Mouse (Mus musculus) lung, embryonic 15.5 days (tissue): ENCODE measurements around the gene Obscn. TPM values are rescaled to one million over a fixed set of nuclear protein-coding genes. Genes with fewer than 3 reads are reported as not detected.

Experiments
- ATAC-seq: fragments of 200-750 bp; cut with Nextera tagmentation; 2 replicates; pipeline ENCODE4 v1.8.0; 2017; ENCODE audit warnings: moderate number of reproducible peaks, borderline replicate concordance; ENCODE audit not compliant: low FRiP score, low TSS enrichment; ENCODE audit errors: extremely low read depth
- H3K27ac ChIP-seq: fragments of 300-500 bp; sonication (generic); 2 replicates; pipeline ENCODE4 v1.5.1; 2015; ENCODE audit warnings: moderate library complexity, mild to moderate bottlenecking, inconsistent platforms
- H3K27me3 ChIP-seq: fragments of 300-500 bp; sonication (generic); 2 replicates; pipeline ENCODE4 v1.6.1; 2015; ENCODE audit warnings: inconsistent platforms
- H3K36me3 ChIP-seq: fragments of 300-500 bp; sonication (generic); 2 replicates; pipeline ENCODE4 v1.6.1; 2015; ENCODE audit warnings: inconsistent platforms
- H3K4me1 ChIP-seq: fragments of 300-500 bp; sonication (generic); 2 replicates; pipeline ENCODE4 v1.6.1; 2015; ENCODE audit warnings: inconsistent platforms
- H3K4me2 ChIP-seq: fragments of 300-500 bp; sonication (generic); 2 replicates; pipeline ENCODE4 v1.6.1; 2015; ENCODE audit warnings: inconsistent platforms, mild to moderate bottlenecking, moderate library complexity
- H3K4me3 ChIP-seq: fragments of 300-500 bp; sonication (generic); 2 replicates; pipeline ENCODE4 v1.5.1; 2015; ENCODE audit warnings: mild to moderate bottlenecking, inconsistent platforms
- H3K9ac ChIP-seq: fragments of 300-500 bp; sonication (generic); 2 replicates; pipeline ENCODE4 v1.6.1; 2015; ENCODE audit warnings: inconsistent platforms
- H3K9me3 ChIP-seq: fragments of 300-500 bp; sonication (generic); 2 replicates; pipeline ENCODE4 v1.6.1; 2016; ENCODE audit warnings: inconsistent platforms
- WGBS: fragments of 180-500 bp; shearing (Covaris S2); methylation state at CpG from one replicate; pipeline ENCODE4 v1.1.7; 2015; 5-methylcytosine and 5-hydroxymethylcytosine counted together
- polyA plus RNA-seq: library from polyadenylated mRNA; unstranded; fragments of >200 nt; fragmentation: Nextera tagmentation; extraction: Ambion mirVana; gene quantifications from 2 replicates; pipeline ENCODE4 v1.2.1, GENCODE M21; 2015

Gene Obscn
- polyA plus RNA-seq, 1 experiment from 2014 or later: 3.0 TPM

GRCm38 (mm10) chr11:58991911-58992310 is 144.3 kb downstream of the Obscn start:
- H3K36me3 ChIP-seq: peaks cover 28% of the 10 kb centered on the region; the same call in 1 of the 2 replicates
- 0 out of 2 replicates have a peak, but pooled peaks cover 3% of the 10 kb centered on the region for H3K4me1 ChIP-seq

GRCm38 (mm10) chr11:58990794-58991193 is 145.4 kb downstream of the Obscn start:
- H3K4me1 ChIP-seq: 0 out of 2 replicates have a peak, but pooled peaks cover 3% of the 10 kb centered on the region
- no peak overlapping the region for H3K9ac ChIP-seq
- H3K9me3 ChIP-seq: no peaks in the 10 kb centered on the region
- H3K36me3 ChIP-seq: peaks cover 38% of the 10 kb centered on the region
- ATAC-seq: no peak
- no peak overlapping the region for H3K4me3 ChIP-seq
- no peak overlapping the region for H3K4me2 ChIP-seq
- no peak overlapping the region for H3K27ac ChIP-seq
- 66% methylated on average over 9 of the region's 9 CpGs for WGBS
- peaks cover 26% of the 10 kb centered on the region for H3K27me3 ChIP-seq

More at GRCm38 (mm10) chr11:58991911-58992310, 144.3 kb downstream of the Obscn start:
- H3K4me2 ChIP-seq: no peak overlapping the region
- no peak overlapping the region for H3K27ac ChIP-seq
- no peaks in the 10 kb centered on the region for H3K9me3 ChIP-seq
- no peak overlapping the region for H3K4me3 ChIP-seq
- no peak overlapping the region for H3K9ac ChIP-seq
- peaks cover 26% of the 10 kb centered on the region for H3K27me3 ChIP-seq
- WGBS: 82% methylated on average over 3 of the region's 3 CpGs
- ATAC-seq: no peak

DNA sequence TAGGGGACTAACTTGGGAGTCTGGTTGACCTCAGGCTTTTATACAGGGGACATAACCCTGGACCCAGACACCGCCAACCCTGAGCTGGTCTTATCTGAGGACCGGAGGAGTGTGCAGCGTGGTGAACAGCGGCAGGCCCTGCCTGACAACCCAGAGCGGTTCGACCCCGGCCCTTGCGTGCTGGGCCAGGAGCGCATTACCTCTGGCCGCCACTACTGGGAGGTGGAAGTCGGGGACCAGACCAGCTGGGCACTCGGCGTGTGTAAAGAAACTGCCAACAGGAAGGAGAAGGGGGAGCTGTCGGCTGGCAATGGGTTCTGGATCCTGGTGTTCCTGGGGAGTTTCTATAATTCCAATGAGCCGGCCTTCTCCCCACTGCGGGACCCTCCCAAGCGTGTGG is 146.1 kb downstream of the Obscn start:
- Histone ChIP-seq H3K9ac (no peak overlapping the region), H3K4me3 (no peak overlapping the region), H3K9me3 (no peaks in the 10 kb centered on the region), H3K27me3 (peaks cover 21% of the 10 kb centered on the region), H3K4me2 (no peak overlapping the region), H3K36me3 (peaks cover 44% of the 10 kb centered on the region), H3K27ac (no peak overlapping the region), H3K4me1 (0 out of 2 replicates have a peak, but pooled peaks cover 3% of the 10 kb centered on the region)
- WGBS: 82% methylated on average over 17 of the region's 17 CpGs
- no peak for ATAC-seq

GRCm38 (mm10) chr11:58989166-58989565 is 147.0 kb downstream of the Obscn start:
- H3K36me3 ChIP-seq: peaks cover 54% of the 10 kb centered on the region
- no peak overlapping the region for H3K27ac ChIP-seq
- H3K9ac ChIP-seq: no peak overlapping the region
- 88% methylated on average over 4 of the region's 4 CpGs for WGBS
- no peak for ATAC-seq
- H3K4me2 ChIP-seq: no peak overlapping the region
- no peak overlapping the region for H3K4me3 ChIP-seq
- 0 out of 2 replicates have a peak, but pooled peaks cover 1% of the 10 kb centered on the region for H3K4me1 ChIP-seq
- H3K9me3 ChIP-seq: no peaks in the 10 kb centered on the region
- peaks cover 11% of the 10 kb centered on the region; the same call in 1 of the 2 replicates for H3K27me3 ChIP-seq

GRCm38 (mm10) chr11:58985299-58985917 is 150.8 kb downstream of the Obscn start:
- Histone ChIP-seq H3K4me2 (no peak overlapping the region), H3K4me3 (no peak overlapping the region), H3K9ac (no peak overlapping the region), H3K27ac (no peak overlapping the region), H3K27me3 (no peaks in the 10 kb centered on the region), H3K9me3 (no peaks in the 10 kb centered on the region), H3K36me3 (peaks cover 66% of the 10 kb centered on the region), H3K4me1 (peaks cover 9% of the 10 kb centered on the region)
- 93% methylated on average over 3 of the region's 3 CpGs for WGBS
- ATAC-seq: no peak

- H3K36me3 ChIP-seq: peaks cover 59% of the 10 kb centered on the region
- no peaks in the 10 kb centered on the region for H3K9me3 ChIP-seq
- H3K4me3 ChIP-seq: no peak overlapping the region
- no peak overlapping the region for H3K9ac ChIP-seq
- no peaks in the 10 kb centered on the region for H3K27me3 ChIP-seq
- H3K4me1 ChIP-seq: peaks cover 16% of the 10 kb centered on the region
- no peak overlapping the region for H3K4me2 ChIP-seq
- WGBS: 92% methylated on average over 7 of the region's 7 CpGs
- ATAC-seq: no peak
- H3K27ac ChIP-seq: no peak overlapping the region
Measured at GRCm38 (mm10) chr11:58984657-58985056, 151.5 kb downstream of the Obscn start.

DNA sequence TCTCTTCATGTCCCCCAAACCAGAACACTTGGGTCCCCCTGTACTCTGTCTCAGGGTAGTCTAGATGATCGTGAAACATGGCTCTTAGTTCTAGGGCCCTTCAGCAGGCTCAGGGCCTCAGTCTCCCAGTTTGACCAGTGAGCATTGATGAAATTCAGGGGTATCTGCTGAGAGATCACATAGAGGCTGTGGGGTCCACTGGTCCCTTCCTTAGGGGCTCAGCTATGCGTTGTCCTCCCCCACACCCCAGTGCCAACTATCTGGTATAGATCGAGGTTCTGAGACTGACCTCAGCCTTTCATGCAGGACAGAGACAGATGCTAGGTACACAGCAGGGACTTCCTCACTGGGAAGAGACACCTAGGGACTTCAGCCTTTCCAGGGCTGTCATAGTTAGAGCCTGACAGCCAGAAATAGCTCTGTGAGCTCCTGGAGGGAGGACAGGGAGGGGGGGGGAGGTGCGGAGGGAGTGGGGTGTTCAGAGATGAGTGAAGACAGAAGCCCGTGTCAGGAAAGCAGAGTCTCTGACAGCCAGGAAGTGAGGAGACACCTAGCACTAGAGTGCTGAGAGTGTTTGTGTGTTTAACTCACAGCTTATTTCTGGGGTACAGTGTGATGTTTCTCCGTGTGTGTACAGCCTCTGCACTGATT is 152.4 kb downstream of the Obscn start:
- no peak overlapping the region for H3K4me2 ChIP-seq
- WGBS: 65% methylated on average over 6 of the region's 6 CpGs
- ATAC-seq: no peak
- H3K27me3 ChIP-seq: no peaks in the 10 kb centered on the region
- H3K9me3 ChIP-seq: no peaks in the 10 kb centered on the region
- no peak overlapping the region for H3K9ac ChIP-seq
- peaks cover 24% of the 10 kb centered on the region for H3K4me1 ChIP-seq
- no peak overlapping the region for H3K4me3 ChIP-seq
- H3K36me3 ChIP-seq: peaks cover 52% of the 10 kb centered on the region
- no peak overlapping the region for H3K27ac ChIP-seq

DNA sequence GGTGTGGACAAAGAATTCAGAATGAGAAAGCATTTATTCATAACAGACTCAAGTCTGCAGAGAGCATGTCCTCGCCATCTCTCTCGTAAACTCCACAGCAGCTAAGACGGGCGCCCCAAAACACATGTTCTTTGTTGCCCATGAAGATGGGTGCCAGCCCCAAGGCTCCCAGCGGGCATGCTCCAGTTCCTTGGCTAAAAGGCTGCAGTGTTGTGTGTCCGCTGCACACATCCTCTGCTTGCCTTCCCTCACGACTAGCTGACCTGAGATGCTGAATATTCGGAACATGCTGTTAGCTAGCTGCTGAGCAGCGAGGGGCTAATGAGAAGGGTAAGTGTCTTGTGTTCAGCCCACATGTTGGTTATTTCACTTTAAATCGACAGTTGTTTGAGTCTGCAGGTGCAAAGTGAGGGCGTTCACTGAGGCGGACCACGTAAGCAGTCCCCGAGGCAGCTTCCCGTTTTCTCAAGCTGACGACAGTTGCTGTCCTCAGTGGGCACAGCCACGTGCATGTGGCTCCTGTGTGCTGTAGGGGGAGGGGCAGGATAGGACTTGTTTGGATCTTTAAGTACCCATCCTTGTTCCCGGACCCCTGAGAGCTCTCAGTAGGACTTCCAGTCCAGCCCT is 153.6 kb downstream of the Obscn start:
- Histone ChIP-seq H3K9ac (no peak overlapping the region), H3K4me3 (no peak overlapping the region), H3K4me2 (no peak overlapping the region), H3K27me3 (no peaks in the 10 kb centered on the region), H3K27ac (no peak overlapping the region), H3K4me1 (peaks cover 27% of the 10 kb centered on the region), H3K9me3 (no peaks in the 10 kb centered on the region), H3K36me3 (peaks cover 52% of the 10 kb centered on the region)
- no peak for ATAC-seq
- WGBS: 89% methylated on average over 18 of the region's 18 CpGs

DNA sequence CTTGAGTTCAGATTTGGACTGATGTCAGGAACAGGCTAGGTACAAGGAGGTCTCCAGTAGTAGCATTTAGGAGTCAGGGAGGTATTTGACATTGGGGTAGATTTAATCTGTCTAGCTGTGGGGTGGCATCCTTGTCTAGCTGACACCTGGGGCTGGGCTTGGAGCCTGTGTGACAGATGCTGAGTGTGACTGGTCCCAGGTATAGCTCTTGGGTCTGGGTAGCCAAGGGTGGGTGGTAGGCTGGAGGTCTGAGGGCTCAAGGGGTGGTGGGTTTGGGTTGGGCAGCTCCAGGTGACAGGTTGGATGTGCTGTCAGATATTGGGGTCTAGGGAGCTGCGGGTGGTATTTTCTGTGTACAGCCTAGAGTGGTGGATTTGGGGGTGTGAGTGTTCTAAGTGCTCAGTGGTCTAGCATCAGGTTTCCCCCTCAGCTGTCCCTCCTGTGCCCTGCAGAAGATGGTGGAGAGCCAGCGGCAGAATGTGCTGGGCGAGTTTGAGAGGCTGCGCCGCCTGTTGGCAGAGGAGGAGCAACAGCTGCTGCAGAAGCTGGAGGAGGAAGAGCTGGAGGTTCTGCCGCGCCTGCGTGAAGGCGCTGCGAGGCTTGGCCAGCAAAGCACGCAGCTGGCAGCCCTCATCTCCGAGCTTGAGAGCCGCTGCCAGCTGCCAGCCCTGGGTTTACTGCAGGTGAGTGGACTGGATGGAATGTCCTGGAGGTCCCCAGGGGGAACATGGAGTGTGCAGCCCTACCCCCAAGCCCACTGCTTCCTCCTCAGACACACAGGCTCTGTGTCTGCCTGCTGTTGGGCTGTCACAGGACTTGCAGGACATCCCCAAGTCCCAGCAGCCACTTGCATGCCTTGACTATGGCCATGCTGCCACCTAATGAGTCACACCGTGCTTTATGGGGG is 154.4 kb downstream of the Obscn start:
- H3K9me3 ChIP-seq: no peaks in the 10 kb centered on the region
- no peak for ATAC-seq
- H3K4me2 ChIP-seq: no peak overlapping the region
- no peak overlapping the region for H3K4me3 ChIP-seq
- peaks cover 44% of the 10 kb centered on the region for H3K36me3 ChIP-seq
- no peak overlapping the region for H3K27ac ChIP-seq
- no peaks in the 10 kb centered on the region for H3K27me3 ChIP-seq
- no peak overlapping the region for H3K9ac ChIP-seq
- WGBS: 56% methylated on average over 14 of the region's 14 CpGs
- peaks cover 30% of the 10 kb centered on the region for H3K4me1 ChIP-seq

DNA sequence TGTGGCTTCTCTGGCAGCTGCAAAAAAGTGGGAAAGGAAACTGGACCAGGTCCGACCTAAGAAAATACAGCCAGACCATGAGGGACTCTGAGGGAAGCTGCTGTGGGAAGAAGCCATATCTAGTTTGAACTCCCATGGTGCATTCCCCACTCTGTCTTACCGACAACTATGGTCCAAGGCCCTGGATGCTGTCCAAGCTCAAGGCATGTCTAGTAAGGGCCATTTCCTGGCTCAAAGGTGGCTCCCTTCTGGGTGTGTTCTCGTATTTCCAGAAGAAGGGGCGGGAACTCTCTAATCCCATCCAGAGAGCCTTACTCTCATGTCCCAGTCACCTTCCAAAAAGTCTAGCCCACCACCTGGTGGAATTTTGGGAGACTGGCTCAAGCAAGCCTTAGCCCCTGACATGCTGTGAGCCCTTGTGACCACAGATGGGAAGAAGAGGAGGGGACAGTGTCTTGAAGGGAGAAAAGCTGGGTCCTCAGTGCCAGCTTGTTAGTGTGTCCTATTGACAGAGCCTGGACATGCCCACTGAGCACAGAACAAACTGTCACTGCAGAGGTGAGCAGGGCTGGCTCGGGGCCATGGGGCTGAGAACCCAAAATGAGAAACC is 155.7 kb downstream of the Obscn start:
- no peak overlapping the region for H3K27ac ChIP-seq
- ATAC-seq: no peak
- peaks cover 34% of the 10 kb centered on the region for H3K4me1 ChIP-seq
- H3K4me3 ChIP-seq: no peak overlapping the region
- H3K36me3 ChIP-seq: peaks cover 32% of the 10 kb centered on the region
- no peak overlapping the region for H3K9ac ChIP-seq
- H3K27me3 ChIP-seq: no peaks in the 10 kb centered on the region
- no peaks in the 10 kb centered on the region for H3K9me3 ChIP-seq
- peak overlapping the region; percentile 92; the same call in 1 of the 2 replicates for H3K4me2 ChIP-seq
- whole genome bisulfite sequencing: 51% methylated on average over 5 of the region's 5 CpGs

GRCm38 (mm10) chr11:58979661-58980060 is 156.5 kb downstream of the Obscn start:
- no peak for ATAC-seq
- Histone ChIP-seq H3K27ac (no peak overlapping the region), H3K9ac (peak overlapping the region; percentile 93; the same call in 1 of the 2 replicates), H3K36me3 (peaks cover 24% of the 10 kb centered on the region), H3K9me3 (no peaks in the 10 kb centered on the region), H3K4me3 (peak overlapping the region; percentile 96), H3K4me2 (peak overlapping the region; percentile 92), H3K27me3 (no peaks in the 10 kb centered on the region), H3K4me1 (peaks cover 34% of the 10 kb centered on the region)
- 74% methylated on average over 7 of the region's 7 CpGs for WGBS
